Mouse (Mus musculus): ENCODE measurements at regions not wholly inside any gene's neighbourhood (a gene's known extent, or its start where the extent isn't known, plus 50 kb on each side); places are given as distances from the start of the nearest gene placed in this dataset.

DNA sequence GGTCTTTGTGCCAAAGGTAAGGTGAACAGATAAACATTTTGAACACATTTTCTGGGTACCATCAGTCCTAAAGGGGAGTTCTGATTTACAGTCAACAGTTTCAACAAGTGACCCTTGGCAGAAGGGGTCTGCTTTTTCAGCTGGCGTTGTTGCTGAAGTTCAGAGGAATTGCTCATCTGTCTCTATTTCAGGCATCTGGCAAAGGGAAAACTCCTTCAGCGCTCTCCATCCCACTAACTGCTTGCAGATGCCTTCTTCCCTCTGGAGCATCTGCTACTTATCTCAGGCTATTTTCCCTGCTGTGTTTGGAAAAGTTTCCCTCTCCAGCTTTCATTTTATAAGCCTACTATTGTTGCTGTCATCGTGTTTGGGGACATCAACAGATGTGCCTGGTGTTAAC lies 223.6 kb upstream of the Rgmb start:
- Histone ChIP-seq H3K27ac (ENCODE audit: control insufficient read depth, low read depth, low read length) (no peak overlapping the region), H3K9ac (ENCODE audit: control insufficient read depth, low read depth, low read length, poor library complexity, severe bottlenecking) (no peak overlapping the region), H3K9me3 (replicated peaks; ENCODE audit: insufficient read depth, low read length) (no peaks in the 10 kb centered on the region), H3K36me3 (ENCODE audit: control insufficient read depth in 1 of 2, insufficient read depth in 2 of 2, low read length in 2 of 2) (no peaks in the 10 kb centered on the region), H3K79me2 (ENCODE audit: control insufficient read depth, insufficient read depth, low read length, poor library complexity) (no peaks in the 10 kb centered on the region), H3K4me1 (ENCODE audit: control insufficient read depth in 1 of 2, insufficient read depth in 2 of 2, low read length in 2 of 2) (no peaks in the 10 kb centered on the region), H3K27me3 (ENCODE audit: control insufficient read depth in 1 of 2, insufficient read depth in 2 of 2, low read length in 2 of 2) (no peaks in the 10 kb centered on the region), H3K4me3 (ENCODE audit: control insufficient read depth in 1 of 2, insufficient read depth in 1 of 2, low read depth in 2 of 2, low read length in 2 of 2) (no peak overlapping the region)
- DNase-seq (ENCODE audit: low read depth, low spot score): no peak
- TF ChIP-seq MYC (IDR thresholded peaks at IDR 0.05; ENCODE audit: low read depth, low read length) (no peak), TBP (IDR thresholded peaks at IDR 0.05; ENCODE audit: low read depth, low read length) (no peak), MAX (IDR thresholded peaks at IDR 0.05; ENCODE audit: low read length) (no peak), NELFE (IDR thresholded peaks at IDR 0.05; ENCODE audit: low read depth, low read length) (no peak), ZC3H11A (IDR thresholded peaks at IDR 0.05; ENCODE audit: low read depth, low read length) (no peak)

- Histone ChIP-seq H3K4me3 (ENCODE audit: control insufficient read depth in 1 of 2, insufficient read depth in 1 of 2, low read depth in 2 of 2, low read length in 2 of 2) (no peak overlapping the region; a peak in 1 of 4 replicates), H3K4me1 (ENCODE audit: control insufficient read depth in 1 of 2, insufficient read depth in 2 of 2, low read length in 2 of 2) (no peaks in the 10 kb centered on the region), H3K27ac (ENCODE audit: control insufficient read depth, low read depth, low read length) (no peak overlapping the region), H3K27me3 (ENCODE audit: control insufficient read depth in 1 of 2, insufficient read depth in 2 of 2, low read length in 2 of 2) (no peaks in the 10 kb centered on the region), H3K79me2 (ENCODE audit: control insufficient read depth, insufficient read depth, low read length, poor library complexity) (no peaks in the 10 kb centered on the region), H3K36me3 (ENCODE audit: control insufficient read depth in 1 of 2, insufficient read depth in 2 of 2, low read length in 2 of 2) (no peaks in the 10 kb centered on the region), H3K9ac (ENCODE audit: control insufficient read depth, low read depth, low read length, poor library complexity, severe bottlenecking) (no peak overlapping the region), H3K9me3 (replicated peaks; ENCODE audit: insufficient read depth, low read length) (no peaks in the 10 kb centered on the region)
- DNase-seq (ENCODE audit: low read depth, low spot score): peak; percentile 5
- TF ChIP-seq ELF1 (IDR thresholded peaks at IDR 0.05; ENCODE audit: low read depth, low read length) (no peak), USF2 (IDR thresholded peaks at IDR 0.05; ENCODE audit: borderline replicate concordance in 1 of 2, insufficient read depth in 1 of 2, low read depth in 1 of 2, low read length in 2 of 2) (no peak), E2F4 (IDR thresholded peaks at IDR 0.05; ENCODE audit: borderline replicate concordance, low read depth, low read length) (no peak), HCFC1 (IDR thresholded peaks at IDR 0.05; ENCODE audit: low read depth, low read length) (no peak), TAL1 (IDR thresholded peaks at IDR 0.05; ENCODE audit: low read length) (no peak), ETS1 (IDR thresholded peaks at IDR 0.05; ENCODE audit: low read depth, low read length) (no peak), RAD21 (IDR thresholded peaks at IDR 0.05; ENCODE audit: low read depth, low read length) (no peak), MYC (IDR thresholded peaks at IDR 0.05; ENCODE audit: low read depth, low read length) (no peak), EP300 (IDR thresholded peaks at IDR 0.05; ENCODE audit: low read depth in 1 of 2, low read length in 2 of 2) (no peak), UBTF (IDR thresholded peaks at IDR 0.05; ENCODE audit: borderline replicate concordance, insufficient read depth, low read depth, low read length) (no peak)
Measured at GRCm38 (mm10) chr17:16051713-16052112, 220.9 kb upstream of the Rgmb start.
